Mouse (Mus musculus) ES-Bruce4 (cell line): ENCODE results near the gene Cap2. TPM values are rescaled to one million over a fixed set of nuclear protein-coding genes. Genes with fewer than 3 reads are reported as not detected.

Experiments
- H3K27ac ChIP-seq: 2 replicates; pipeline ENCODE4 v1.5.1; 2012; ENCODE audit warnings: low read length, inconsistent platforms; ENCODE audit not compliant: insufficient read depth
- H3K27me3 ChIP-seq: 2 replicates; pipeline ENCODE4 v1.6.1; 2012; ENCODE audit warnings: mild to moderate bottlenecking, low read length, inconsistent platforms; ENCODE audit not compliant: control insufficient read depth, poor library complexity, insufficient read depth, severe bottlenecking
- H3K36me3 ChIP-seq: 2 replicates; pipeline ENCODE4 v1.6.1; 2012; ENCODE audit warnings: inconsistent platforms, mild to moderate bottlenecking, low read length, moderate library complexity; ENCODE audit not compliant: control insufficient read depth, poor library complexity, insufficient read depth, severe bottlenecking
- H3K4me1 ChIP-seq: one replicate; pipeline ENCODE4 v1.8.1; 2011; ENCODE audit warnings: low read length; ENCODE audit not compliant: control insufficient read depth, insufficient read depth
- H3K4me3 ChIP-seq: 2 replicates; pipeline ENCODE4 v1.5.1; 2011; ENCODE audit warnings: low read depth, mild to moderate bottlenecking, low read length
- H3K9ac ChIP-seq: 2 replicates; pipeline ENCODE4 v1.6.1; 2012; ENCODE audit warnings: low read depth, mild to moderate bottlenecking, inconsistent platforms; ENCODE audit not compliant: poor library complexity, severe bottlenecking
- H3K9me3 ChIP-seq: replicated peaks from 2 replicates; pipeline ENCODE4 v1.6.1; 2012; ENCODE audit warnings: mild to moderate bottlenecking, low read length, inconsistent platforms; ENCODE audit not compliant: control insufficient read depth, poor library complexity, insufficient read depth, severe bottlenecking
- CTCF ChIP-seq: IDR thresholded peaks from one replicate; pipeline ENCODE4 v1.8.1; 2011; ENCODE audit warnings: low read depth, low read length
- EP300 ChIP-seq: IDR thresholded peaks from 2 replicates; pipeline ENCODE4 v1.6.1; 2011; ENCODE audit warnings: low read depth, low read length; ENCODE audit not compliant: insufficient read depth
- POLR2A ChIP-seq: IDR thresholded peaks from one replicate; pipeline ENCODE4 v1.8.1; 2011; ENCODE audit warnings: low read length; ENCODE audit not compliant: insufficient read depth
- polyA plus RNA-seq: library from polyadenylated mRNA; stranded (reverse); fragments of >200 nt; gene quantifications from 2 replicates; pipeline ENCODE4 v1.2.4, GENCODE M21; 2011; ENCODE audit warnings: low read depth; ENCODE audit not compliant: missing spikeins, insufficient read depth, insufficient read length

Cap2 gene
- polyA plus RNA-seq, 1 experiment: 0.81 TPM

GRCm38 (mm10) chr13:46526645-46527044 is 25.0 kb downstream of the Cap2 start:
- Histone ChIP-seq H3K4me1 (peaks cover 2% of the 10 kb centered on the region), H3K36me3 (no peaks in the 10 kb centered on the region), H3K27ac (no peak overlapping the region), H3K4me3 (no peak overlapping the region), H3K27me3 (no peaks in the 10 kb centered on the region), H3K9ac (no peak overlapping the region), H3K9me3 (no peaks in the 10 kb centered on the region)
- TF ChIP-seq EP300: no peak
- TF ChIP-seq CTCF: no peak
- no peak for TF ChIP-seq POLR2A

GRCm38 (mm10) chr13:46527340-46527739 is 25.7 kb downstream of the Cap2 start:
- no peak overlapping the region for H3K9ac ChIP-seq
- no peak overlapping the region for H3K27ac ChIP-seq
- TF ChIP-seq POLR2A (no peak), CTCF (no peak), EP300 (no peak)
- H3K9me3 ChIP-seq: no peaks in the 10 kb centered on the region
- H3K27me3 ChIP-seq: no peaks in the 10 kb centered on the region
- H3K36me3 ChIP-seq: no peaks in the 10 kb centered on the region
- H3K4me1 ChIP-seq: peaks cover 2% of the 10 kb centered on the region
- no peak overlapping the region for H3K4me3 ChIP-seq

- Histone ChIP-seq H3K27ac (no peak overlapping the region), H3K4me1 (peaks cover 2% of the 10 kb centered on the region), H3K9ac (no peak overlapping the region), H3K4me3 (no peak overlapping the region), H3K9me3 (no peaks in the 10 kb centered on the region), H3K36me3 (no peaks in the 10 kb centered on the region), H3K27me3 (no peaks in the 10 kb centered on the region)
- TF ChIP-seq EP300: no peak
Measured at GRCm38 (mm10) chr13:46529037-46529436, 27.4 kb downstream of the Cap2 start.

GRCm38 (mm10) chr13:46530546-46530945 is 28.9 kb downstream of the Cap2 start:
- TF ChIP-seq POLR2A (no peak), CTCF (no peak), EP300 (no peak)
- H3K4me1 ChIP-seq: peaks cover 2% of the 10 kb centered on the region
- no peaks in the 10 kb centered on the region for H3K36me3 ChIP-seq
- no peak overlapping the region for H3K4me3 ChIP-seq
- H3K27me3 ChIP-seq: no peaks in the 10 kb centered on the region
- H3K27ac ChIP-seq: no peak overlapping the region
- no peak overlapping the region for H3K9ac ChIP-seq
- no peaks in the 10 kb centered on the region for H3K9me3 ChIP-seq

GRCm38 (mm10) chr13:46531676-46532075 is 30.0 kb downstream of the Cap2 start:
- H3K27me3 ChIP-seq: no peaks in the 10 kb centered on the region
- no peaks in the 10 kb centered on the region for H3K9me3 ChIP-seq
- H3K27ac ChIP-seq: no peak overlapping the region
- no peaks in the 10 kb centered on the region for H3K36me3 ChIP-seq
- peaks cover 2% of the 10 kb centered on the region for H3K4me1 ChIP-seq
- no peak overlapping the region for H3K4me3 ChIP-seq
- TF ChIP-seq CTCF: no peak
- TF ChIP-seq POLR2A: no peak
- TF ChIP-seq EP300: no peak
- H3K9ac ChIP-seq: no peak overlapping the region

- TF ChIP-seq EP300: no peak
- no peak for TF ChIP-seq CTCF
- TF ChIP-seq POLR2A: no peak
- Histone ChIP-seq H3K4me1 (peaks cover 2% of the 10 kb centered on the region), H3K36me3 (no peaks in the 10 kb centered on the region), H3K9ac (no peak overlapping the region), H3K27me3 (no peaks in the 10 kb centered on the region), H3K9me3 (no peaks in the 10 kb centered on the region), H3K27ac (no peak overlapping the region), H3K4me3 (no peak overlapping the region)
Measured at GRCm38 (mm10) chr13:46532276-46532675, 30.6 kb downstream of the Cap2 start.
